Mouse (Mus musculus) retina, adult 2 months (tissue): ENCODE results near the gene Gosr1.
"Not testable (repeated sequence)": the region's sequence is repeated elsewhere in the genome, so short reads cannot be mapped to it uniquely, and the experiment has no call there.

ENCODE experiments used
- DNase-seq: peaks from one replicate; pipeline ENCODE4 v3.0.0-alpha.2; 2012; ENCODE audit warnings: low read depth, low spot score

Gene Gosr1

DNA sequence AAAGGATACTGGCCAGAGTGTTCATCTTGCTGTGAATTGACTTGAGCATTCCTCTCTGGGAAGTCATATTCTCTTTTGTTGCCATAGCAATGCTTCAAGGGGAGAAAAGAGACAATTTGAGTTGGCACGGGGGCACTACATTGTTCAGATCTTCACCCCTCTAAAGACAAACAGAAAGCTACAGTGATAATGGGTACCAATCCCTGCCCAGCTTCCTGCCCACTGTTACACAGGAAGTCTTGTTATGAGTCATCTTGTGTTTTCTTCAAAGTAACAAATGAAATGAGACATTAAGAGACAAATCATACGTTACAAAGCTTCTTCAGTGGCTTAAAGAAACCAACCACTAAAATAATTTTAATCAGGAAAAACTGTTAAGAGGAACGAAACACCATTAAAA, 28.8 kb downstream of the Gosr1 start:
- no peak for DNase-seq

DNA sequence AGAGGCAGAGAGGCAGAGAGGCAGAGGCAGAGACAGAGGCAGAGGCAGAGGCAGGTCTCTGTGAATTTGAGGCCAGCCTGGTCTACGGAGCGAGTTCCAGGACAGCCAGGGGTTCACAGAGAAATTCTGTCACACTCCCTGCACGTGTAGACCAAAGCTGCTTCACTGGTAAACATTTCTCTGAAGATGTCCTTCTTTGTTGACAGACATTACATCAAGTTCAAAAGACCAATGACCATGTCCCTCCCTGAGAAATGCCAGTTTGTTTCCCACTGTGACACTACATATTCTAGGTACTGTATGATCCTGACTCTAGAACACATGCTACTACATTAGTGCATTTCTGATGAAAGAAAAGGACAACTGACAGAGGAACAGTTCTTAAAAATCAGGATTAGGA, 32.7 kb downstream of the Gosr1 start:
- DNase-seq: no peak

DNA sequence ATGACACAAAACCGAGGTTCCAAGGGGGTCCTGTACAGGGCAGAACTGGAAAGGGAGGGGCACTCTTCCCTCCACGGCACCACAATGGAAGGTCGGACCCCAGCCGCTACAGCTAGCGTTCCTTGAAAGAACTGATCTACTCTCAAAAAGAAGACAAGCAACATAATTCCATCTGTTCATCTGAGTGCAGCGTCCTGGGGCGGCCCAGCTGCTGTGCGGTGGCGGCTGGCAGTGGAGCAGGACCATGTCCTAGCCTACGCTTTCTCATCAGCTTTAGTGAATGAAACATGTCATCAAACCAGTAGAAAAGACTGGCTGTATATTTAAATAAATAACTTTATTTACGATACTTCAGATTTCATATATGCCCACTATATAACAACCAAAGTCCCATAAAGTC, 35.3 kb downstream of the Gosr1 start:
- no peak for DNase-seq

DNA sequence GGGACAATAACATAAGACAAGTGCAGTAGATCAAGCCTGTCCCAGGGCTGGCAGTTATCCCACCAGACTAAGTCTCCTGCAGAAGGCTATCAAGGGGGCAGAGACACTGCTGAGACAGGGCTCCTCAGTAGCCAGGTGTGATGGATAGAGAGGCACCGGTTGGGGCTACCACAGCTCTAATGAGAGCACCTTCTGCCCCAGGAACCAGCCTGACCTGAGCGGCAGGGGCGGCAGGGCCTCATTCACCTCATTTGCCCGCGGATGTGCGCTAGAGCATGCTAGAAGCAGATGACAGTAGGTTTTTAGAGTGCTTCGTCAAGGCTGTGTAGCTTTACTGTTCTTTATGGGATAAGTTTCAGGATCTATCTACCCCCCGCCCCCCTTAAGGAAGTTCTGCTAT, 39.5 kb downstream of the Gosr1 start:
- DNase-seq: no peak

DNA sequence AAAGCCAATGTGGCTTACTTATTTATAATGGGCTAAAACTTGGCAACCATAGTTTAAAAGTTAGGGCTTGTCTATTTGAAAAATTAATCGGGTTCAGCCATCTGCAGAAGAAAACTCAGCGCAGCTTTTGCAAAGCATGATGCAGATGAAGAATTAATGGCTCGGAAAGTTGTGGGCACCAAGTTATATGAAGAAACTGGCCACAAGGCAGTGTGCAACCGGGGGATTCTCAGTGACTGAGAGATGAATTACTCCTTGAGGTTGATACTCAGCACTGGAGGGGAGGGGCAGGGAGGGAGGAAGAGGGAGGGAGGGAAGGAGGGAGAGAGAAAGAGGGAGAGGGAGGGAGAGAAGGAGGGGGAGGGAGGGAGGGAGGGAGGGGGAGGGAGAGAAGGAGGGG, 46.4 kb downstream of the Gosr1 start:
- no peak for DNase-seq

DNA sequence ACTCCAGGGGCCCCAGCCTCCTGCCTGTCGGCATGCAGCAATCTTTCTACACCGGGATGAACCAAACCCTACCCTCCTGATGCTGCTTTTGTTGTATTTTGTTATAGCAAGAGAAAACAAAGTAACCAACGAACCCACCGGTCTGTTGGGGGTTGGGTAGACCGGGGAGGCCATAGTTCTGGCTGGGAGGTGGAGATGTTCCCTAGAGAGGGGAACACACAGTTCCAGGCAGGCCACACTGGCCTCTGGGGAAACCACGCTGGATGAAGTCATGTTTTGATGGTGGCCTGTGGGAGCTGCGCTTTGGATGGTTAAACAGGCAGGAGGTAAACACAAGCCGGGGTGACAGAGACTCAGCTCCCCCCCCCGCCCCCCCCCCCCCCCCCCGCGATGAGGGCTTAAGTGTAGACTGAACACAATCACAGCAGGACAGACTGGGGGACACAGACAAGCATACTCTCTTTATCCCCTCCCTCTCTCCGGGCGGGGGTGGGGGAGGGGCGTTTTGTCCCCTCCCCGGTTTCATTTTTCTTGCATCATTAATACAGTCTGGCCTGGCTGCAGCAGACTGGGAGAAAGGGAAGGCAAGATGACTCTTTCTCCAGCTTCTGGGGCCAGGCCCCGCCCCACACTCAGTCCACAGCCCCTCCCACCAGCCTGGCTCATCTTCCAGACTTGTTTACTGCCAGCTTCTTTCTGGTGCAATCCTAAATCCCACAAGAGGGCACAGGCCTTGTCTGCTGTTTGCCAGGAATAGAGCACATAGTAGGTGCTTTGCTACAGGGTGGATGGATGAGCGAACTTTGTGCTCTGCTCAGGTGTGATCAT, 53.5 kb downstream of the Gosr1 start:
- no peak for DNase-seq

DNA sequence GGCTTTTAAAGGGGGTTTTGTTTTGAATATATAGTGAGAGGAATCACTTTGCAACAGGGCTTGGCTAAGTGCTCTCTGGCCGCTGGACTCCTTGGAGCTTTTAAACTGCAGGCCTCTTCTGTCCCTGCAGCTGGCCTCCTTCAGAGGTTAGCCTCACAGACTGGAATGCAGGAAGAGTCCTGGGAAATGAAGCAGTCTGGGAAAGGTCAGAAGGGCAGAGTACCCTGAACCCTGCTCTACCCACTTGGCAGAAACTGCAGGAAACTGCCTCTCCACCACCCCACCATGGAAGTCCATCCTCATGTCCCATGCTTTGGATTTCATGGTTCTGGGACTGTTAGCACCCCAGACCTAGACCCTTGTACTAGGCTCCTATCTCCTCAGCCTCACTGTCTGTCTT, 54.5 kb downstream of the Gosr1 start:
- no peak for DNase-seq

DNA sequence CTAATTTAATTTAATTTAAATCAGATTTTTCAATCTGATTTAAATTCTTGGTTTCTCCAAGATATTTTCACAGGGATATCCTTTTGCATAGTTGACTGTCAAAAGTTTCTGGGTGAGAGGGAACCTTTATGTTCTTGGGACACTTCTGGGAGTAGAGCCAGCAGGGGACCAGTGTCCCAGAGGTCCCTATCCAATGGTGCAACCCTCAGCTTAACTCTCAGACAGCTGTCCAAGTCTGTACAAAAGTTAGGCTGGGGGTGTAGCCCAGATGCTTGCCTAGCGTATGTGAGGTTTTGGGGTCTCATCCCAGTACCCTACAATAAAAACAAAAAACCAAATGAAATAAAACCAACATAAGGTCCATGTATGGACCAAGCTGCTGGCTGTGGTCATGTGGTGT, 55.3 kb downstream of the Gosr1 start:
- no peak for DNase-seq

DNA sequence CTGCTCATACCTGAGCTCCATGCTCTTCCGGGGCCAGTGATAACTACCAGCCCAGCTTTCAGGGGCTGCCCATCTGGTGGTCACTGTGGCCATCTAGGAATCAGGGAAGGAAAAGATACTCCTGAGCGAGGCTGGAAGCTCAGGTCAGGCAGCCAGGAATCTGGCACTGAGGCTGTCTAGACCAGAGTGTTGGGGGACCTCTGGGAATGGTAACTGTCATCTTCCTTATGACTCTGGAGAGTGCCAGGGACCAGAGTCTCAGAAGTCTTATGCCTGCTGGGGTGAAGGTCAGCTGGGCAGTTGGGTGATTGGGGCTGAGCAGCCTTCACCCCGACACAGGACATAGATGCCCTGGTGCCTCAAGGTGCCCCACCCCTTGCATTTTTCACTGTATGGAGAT, 55.7 kb downstream of the Gosr1 start:
- no peak for DNase-seq

DNA sequence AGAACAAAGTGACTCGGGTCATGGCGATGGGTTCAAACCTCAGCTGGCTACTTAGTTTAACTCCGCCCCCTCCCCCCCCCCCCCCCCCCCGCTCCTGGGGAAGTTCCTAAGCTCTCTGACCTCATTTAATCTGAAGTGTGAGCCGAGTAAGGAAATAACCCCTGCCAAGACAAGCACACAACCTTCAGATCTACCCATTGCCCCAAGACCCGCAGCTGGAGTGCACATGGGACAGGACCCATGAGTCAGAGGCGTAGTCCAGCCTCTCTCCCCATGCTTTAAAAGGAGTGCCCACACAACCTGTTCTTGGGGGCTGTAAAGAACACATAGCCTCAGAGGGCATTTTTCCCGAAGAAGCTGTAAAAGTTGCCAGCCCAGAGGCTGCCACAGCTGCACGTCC, 63.8 kb downstream of the Gosr1 start:
- DNase-seq: no peak

DNA sequence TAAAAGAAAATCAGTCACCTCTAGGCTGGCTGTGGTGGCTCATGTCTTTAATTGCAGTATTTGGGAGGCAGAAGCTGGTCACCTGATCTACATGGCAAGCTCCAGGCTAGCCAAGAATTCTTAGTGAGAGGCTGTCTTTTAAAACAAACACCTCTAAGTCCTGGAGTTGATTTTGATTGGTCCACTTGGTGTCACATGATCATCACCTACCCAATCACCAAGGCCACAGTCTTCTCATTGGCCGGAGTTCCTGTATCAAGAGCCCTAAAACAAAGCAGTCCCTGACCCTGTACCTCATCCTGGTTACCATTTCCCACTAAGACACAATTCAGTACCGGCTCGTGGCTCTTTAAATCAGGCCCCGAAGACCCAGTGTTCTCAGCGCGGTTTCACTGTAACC, 67.6 kb downstream of the Gosr1 start:
- DNase-seq: no peak

DNA sequence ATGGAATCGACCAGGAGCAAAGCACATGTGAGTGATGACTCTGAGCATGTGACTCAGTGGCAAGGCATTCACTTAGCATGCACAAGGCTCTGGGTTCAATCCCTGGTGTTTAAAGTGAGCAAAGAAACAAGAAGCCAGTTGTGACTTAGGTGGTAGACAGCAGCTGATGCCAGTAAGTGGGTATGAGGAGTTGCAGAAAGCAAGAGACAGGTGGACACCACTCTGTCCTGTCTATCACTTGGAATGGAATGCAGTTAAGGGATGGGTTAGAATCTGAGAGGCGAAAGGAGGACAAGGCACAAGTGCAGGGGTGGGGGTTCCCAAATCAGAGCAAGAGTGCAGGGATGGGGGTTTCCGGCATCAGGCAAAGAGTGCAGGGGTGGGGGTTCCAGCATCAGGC, 71.3 kb downstream of the Gosr1 start:
- DNase-seq: no peak

DNA sequence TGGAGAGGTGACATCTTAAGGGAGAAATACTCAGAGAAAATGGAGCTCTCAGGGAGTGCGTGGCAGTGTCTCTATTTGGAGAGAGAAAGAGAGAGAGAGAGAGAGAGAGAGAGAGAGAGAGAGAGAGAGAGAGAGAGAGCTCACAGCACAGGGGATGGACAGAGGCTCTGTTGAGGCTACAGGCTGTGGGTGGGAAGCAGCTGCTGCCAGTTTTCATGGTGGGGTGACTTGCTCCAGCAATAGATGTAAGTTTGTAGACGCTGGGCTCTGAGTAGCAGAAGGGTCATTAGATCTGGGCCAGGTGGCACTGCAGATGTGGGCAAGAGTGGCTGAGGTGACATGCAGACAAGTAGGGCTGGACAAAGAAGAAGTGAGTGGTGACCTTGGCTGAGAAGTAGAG, 77.8 kb downstream of the Gosr1 start:
- no peak for DNase-seq

DNA sequence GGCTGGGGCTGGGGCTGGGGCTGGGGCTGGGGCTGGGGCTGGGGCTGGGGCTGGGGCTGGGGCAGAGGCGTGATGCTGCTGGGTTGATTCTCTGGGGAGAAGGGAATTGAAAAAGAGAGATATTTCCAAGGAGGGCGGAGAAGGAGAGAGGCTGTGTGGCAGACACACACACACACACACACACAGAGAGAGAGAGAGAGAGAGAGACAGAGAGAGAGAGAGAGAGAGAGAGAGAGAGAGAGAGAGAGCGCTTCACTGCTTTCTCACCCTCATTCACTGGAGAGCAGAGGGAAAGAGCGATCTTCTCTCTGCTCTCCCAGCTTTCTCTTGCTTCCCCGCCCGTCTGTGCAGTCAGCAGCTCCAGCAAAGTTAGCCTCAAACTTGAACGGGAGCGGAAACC, 83.9 kb downstream of the Gosr1 start, which contains the start of gene Trarg1:
TSS of gene Trarg1 (plus strand) at position 301 of the 400 bp plus-strand sequence.
- DNase-seq: not testable (repeated sequence)
